28 mouse cellular contexts compared by ENCODE assay signal in the genomic region with DNA sequence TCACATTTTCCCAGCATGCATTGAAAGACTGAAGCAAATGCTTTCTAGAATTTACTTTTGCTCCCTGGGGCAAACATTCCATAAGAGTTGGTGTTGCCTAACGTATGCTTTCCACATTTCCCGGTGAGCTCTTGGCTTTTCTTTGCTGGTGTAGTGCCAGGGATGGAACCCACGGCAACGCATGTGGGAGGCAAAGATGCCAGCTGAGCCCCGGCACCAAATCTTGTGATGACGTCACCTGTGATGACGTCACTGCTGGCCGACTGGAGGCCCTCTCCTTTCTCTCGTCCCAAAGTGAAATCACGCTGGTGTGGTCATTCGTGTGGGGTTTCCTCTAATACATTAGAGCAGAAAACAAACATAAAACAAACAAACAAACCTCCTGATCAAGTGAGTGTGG.
DNase-seq lines count a peak whose midpoint lies in the region; ATAC-seq and TF ChIP-seq lines count a peak whose summit lies in the region.
"Had no signal": no experiment of that assay in that cellular context is flagged by ENCODE, and none has a peak within 500 bp of the region (broad histone marks: within the 10 kb centered on the region; RNA-seq: fewer than 3 reads in every experiment).

No protein-coding gene starts in this region.

- TF ChIP-seq POLR2A in testis, adult 2 months (IDR thresholded peaks at IDR 0.05; ENCODE audit: control insufficient read depth, low read depth, low read length), result no peak

- H3K4me2 ChIP-seq in hindbrain, embryonic 12.5 days (replicated peaks), result no peak overlapping the region
- H3K4me2 ChIP-seq: embryonic facial prominence, embryonic 15.5 days; forebrain, embryonic 13.5 days; heart, embryonic 12.5 days; hindbrain, embryonic 15.5 days; liver, embryonic 13.5 days had no signal

- no peak overlapping the region for H3K4me3 ChIP-seq in hindbrain, embryonic 10.5 days
- no peak overlapping the region for H3K4me3 ChIP-seq in hindbrain, embryonic 12.5 days
- peak overlapping the region; percentile 43 for H3K4me3 ChIP-seq in testis, adult 2 months (ENCODE audit: control insufficient read depth, low read depth, low read length)
- H3K4me3 ChIP-seq: embryonic facial prominence, embryonic 10.5 days; embryonic facial prominence, embryonic 15.5 days; forebrain, embryonic 13.5 days; heart, embryonic 12.5 days; hindbrain, embryonic 15.5 days; liver, embryonic 13.5 days had no signal

- DNase-seq in hindbrain, embryonic 10.5 days (ENCODE audit: low spot score), result no peak
- no peak for DNase-seq in testis, postnatal 14 days (ENCODE audit: low spot score)
- DNase-seq in NIH3T3 (ENCODE audit: low read depth), result peak; percentile 63
- DNase-seq in testis, postnatal 10 days (ENCODE audit: low spot score), result peak; percentile 51
- DNase-seq in left cerebral cortex, adult 8-10 months (ENCODE audit: low spot score in 2 of 2), result no peak
- DNase-seq: adrenal gland, postnatal 36 days; cerebellum, adult 9-10 months; gastrocnemius, postnatal 14 days; heart, adult 18-20 months; heart, postnatal 4 days; kidney, adult 11 months; kidney, postnatal 14 days; left cerebral cortex, postnatal 4 days; liver, embryonic 13.5 days; lung, adult 18-20 months; lung, postnatal 10 days; midbrain, embryonic 14.5 days; retina, postnatal 1 day; thymus, postnatal 25 days had no signal

- H3K9ac ChIP-seq in hindbrain, embryonic 12.5 days, result no peak overlapping the region
- H3K9ac ChIP-seq: embryonic facial prominence, embryonic 15.5 days; forebrain, embryonic 13.5 days; heart, embryonic 12.5 days; hindbrain, embryonic 15.5 days; liver, embryonic 13.5 days had no signal

- H3K4me1 ChIP-seq in hindbrain, embryonic 10.5 days (replicated peaks), result peaks cover 35% of the 10 kb centered on the region
- H3K4me1 ChIP-seq in hindbrain, embryonic 12.5 days, result peaks cover 35% of the 10 kb centered on the region
- peaks cover 8% of the 10 kb centered on the region for H3K4me1 ChIP-seq in testis, adult 2 months (ENCODE audit: control insufficient read depth, insufficient read depth, low read length)
- H3K4me1 ChIP-seq: embryonic facial prominence, embryonic 15.5 days; heart, embryonic 12.5 days; liver, embryonic 13.5 days had no signal

- H3K9me3 ChIP-seq in hindbrain, embryonic 10.5 days, result no peaks in the 10 kb centered on the region
- H3K9me3 ChIP-seq in hindbrain, embryonic 12.5 days (replicated peaks), result no peaks in the 10 kb centered on the region
- H3K9me3 ChIP-seq: embryonic facial prominence, embryonic 10.5 days; embryonic facial prominence, embryonic 15.5 days; forebrain, embryonic 13.5 days; G1E; heart, embryonic 12.5 days; hindbrain, embryonic 15.5 days; liver, embryonic 13.5 days had no signal

- no peaks in the 10 kb centered on the region for H3K27me3 ChIP-seq in hindbrain, embryonic 10.5 days (ENCODE audit: insufficient read depth, poor library complexity, severe bottlenecking)
- H3K27me3 ChIP-seq in hindbrain, embryonic 12.5 days, result no peaks in the 10 kb centered on the region
- H3K27me3 ChIP-seq in testis, adult 2 months (ENCODE audit: control insufficient read depth, insufficient read depth, low read length), result no peaks in the 10 kb centered on the region
- H3K27me3 ChIP-seq: embryonic facial prominence, embryonic 15.5 days; hindbrain, embryonic 15.5 days had no signal

- TF ChIP-seq CTCF in testis, adult 2 months (IDR thresholded peaks at IDR 0.05; ENCODE audit: control insufficient read depth, insufficient read depth, insufficient replicate concordance, low read depth, low read length), result no peak

- 85% methylated on average over 11 of the region's 11 CpGs for WGBS in hindbrain, embryonic 10.5 days
- 70% methylated on average over 11 of the region's 11 CpGs for WGBS in hindbrain, embryonic 12.5 days

- ATAC-seq in hindbrain, embryonic 12.5 days (ENCODE audit: low FRiP score), result no peak
- ATAC-seq: forebrain, embryonic 13.5 days; inflammation-experienced regulatory T-cells, adult 6 months had no signal

- no peaks in the 10 kb centered on the region for H3K36me3 ChIP-seq in hindbrain, embryonic 10.5 days
- no peaks in the 10 kb centered on the region for H3K36me3 ChIP-seq in hindbrain, embryonic 12.5 days
- no peaks in the 10 kb centered on the region for H3K36me3 ChIP-seq in testis, adult 2 months (ENCODE audit: control insufficient read depth, insufficient read depth, low read length)
- H3K36me3 ChIP-seq: embryonic facial prominence, embryonic 10.5 days; embryonic facial prominence, embryonic 15.5 days; G1E; heart, embryonic 12.5 days; hindbrain, embryonic 15.5 days; liver, embryonic 13.5 days had no signal

- peak overlapping the region; percentile 35 for H3K27ac ChIP-seq in hindbrain, embryonic 10.5 days
- no peak overlapping the region for H3K27ac ChIP-seq in hindbrain, embryonic 12.5 days
- H3K27ac ChIP-seq in testis, adult 2 months (ENCODE audit: control insufficient read depth, insufficient read depth, low read depth, low read length), result no peak overlapping the region
- H3K27ac ChIP-seq: embryonic facial prominence, embryonic 10.5 days; embryonic facial prominence, embryonic 15.5 days; forebrain, embryonic 13.5 days; hindbrain, embryonic 15.5 days; liver, embryonic 13.5 days had no signal

Comparison
In these comparisons a context has a peak if more than half of its experiments do, and no peak if none do; other contexts are left out.
1. DNase-seq: peak in NIH3T3 (single experiment) and testis, postnatal 10 days (single experiment); none in hindbrain, embryonic 10.5 days (single experiment), testis, postnatal 14 days (single experiment) and left cerebral cortex, adult 8-10 months (0 of 2).